Mouse (Mus musculus) liver, embryonic 14.5 days (tissue): ENCODE measurements at regions not wholly inside any gene's neighbourhood (a gene's known extent, or its start where the extent isn't known, plus 50 kb on each side); places are given as distances from the start of the nearest gene placed in this dataset.

Source experiments
- ATAC-seq: fragments of 200-750 bp; cut with Nextera tagmentation; 2 replicates; pipeline ENCODE4 v1.8.0; 2017; ENCODE audit warnings: moderate number of reproducible peaks, mild to moderate bottlenecking, moderate library complexity; ENCODE audit not compliant: insufficient read depth
- DNase-seq, 3 experiments: peaks; one replicate each; pipeline ENCODE4 v3.0.0-alpha.2; 2012 to 2013; ENCODE audit warnings: low read depth in 3 of 3, low spot score in 3 of 3
- H3K27ac ChIP-seq: fragments of 300-500 bp; sonication (generic); 2 replicates; pipeline ENCODE4 v1.5.1; 2014; ENCODE audit warnings: moderate library complexity, mild to moderate bottlenecking, control low read depth, inconsistent platforms
- H3K27me3 ChIP-seq: fragments of 300-500 bp; sonication (generic); 2 replicates; pipeline ENCODE4 v1.6.1; 2014; ENCODE audit warnings: mild to moderate bottlenecking, low read length, moderate library complexity; ENCODE audit not compliant: control insufficient read depth, insufficient read depth
- H3K36me3 ChIP-seq: fragments of 300-500 bp; sonication (generic); replicated peaks from 2 replicates; pipeline ENCODE4 v1.6.1; 2014; ENCODE audit warnings: low read depth; ENCODE audit not compliant: control insufficient read depth, insufficient read depth
- H3K4me1 ChIP-seq, 2 experiments: fragments of 200-500 bp in 1 of 2; fragments of 300-500 bp in 1 of 2; sonication (generic) in 1 of 2; replicated peaks; 2 replicates each; pipeline ENCODE4 v1.6.1; 2012 to 2014; ENCODE audit warnings: antibody characterized with exemption in 1 of 2, inconsistent platforms in 1 of 2, low read length in 1 of 2; ENCODE audit not compliant: control insufficient read depth in 2 of 2, insufficient read depth in 2 of 2
- H3K4me2 ChIP-seq: fragments of 300-500 bp; sonication (generic); 2 replicates; pipeline ENCODE4 v1.6.1; 2014; ENCODE audit warnings: low read depth, mild to moderate bottlenecking, control low read depth, moderate library complexity
- H3K4me3 ChIP-seq, 2 experiments: fragments of 200-500 bp in 1 of 2; fragments of 300-500 bp in 1 of 2; sonication (generic) in 1 of 2; 2 replicates each; pipeline ENCODE4 v1.5.1; 2012 to 2014; ENCODE audit warnings: low read depth in 2 of 2, low read length in 2 of 2, mild to moderate bottlenecking in 2 of 2, control low read depth in 1 of 2, inconsistent platforms in 1 of 2, moderate library complexity in 1 of 2; ENCODE audit not compliant: insufficient read depth in 1 of 2
- H3K9ac ChIP-seq: fragments of 300-500 bp; sonication (generic); replicated peaks from 2 replicates; pipeline ENCODE4 v1.6.1; 2014; ENCODE audit warnings: mild to moderate bottlenecking, control low read depth, moderate library complexity
- H3K9me3 ChIP-seq: fragments of 300-500 bp; sonication (generic); 2 replicates; pipeline ENCODE4 v1.6.1; 2016; ENCODE audit warnings: low read length, mixed read lengths; ENCODE audit not compliant: control insufficient read depth
- CTCF ChIP-seq: IDR thresholded peaks from 2 replicates; pipeline ENCODE4 v1.5.1; 2016; ENCODE audit warnings: antibody characterized with exemption, low read depth, control low read depth
- EP300 ChIP-seq: IDR thresholded peaks from 2 replicates; pipeline ENCODE4 v1.6.1; 2016; ENCODE audit warnings: antibody characterized with exemption, low read depth
- WGBS: fragments of 180-500 bp; shearing (Covaris S2); extraction: QIAGEN DNeasy Blood & Tissue Kit; methylation state at CpG from one replicate; pipeline ENCODE4 v1.1.7; 2014; ENCODE audit not compliant: insufficient replicate concordance; 5-methylcytosine and 5-hydroxymethylcytosine counted together

DNA sequence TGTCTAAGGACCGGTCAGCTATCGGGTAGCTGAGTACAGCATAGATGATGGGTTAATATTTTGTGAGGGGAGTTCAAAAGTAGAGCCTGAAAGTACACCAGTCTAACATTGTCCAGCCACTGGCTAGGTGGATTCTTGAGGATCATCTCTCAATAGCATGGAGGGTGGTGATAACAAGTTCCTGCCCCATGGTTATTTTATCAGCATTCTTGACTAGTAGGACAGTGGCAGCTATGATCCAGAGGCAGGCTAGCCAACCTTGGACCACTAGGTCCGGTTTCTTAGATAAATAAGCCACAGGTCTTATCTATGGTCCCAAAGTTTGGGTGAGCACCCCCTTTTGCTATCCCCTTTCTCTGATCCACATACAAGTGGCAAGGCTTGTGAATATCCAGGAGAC, 62.0 kb upstream of the Wdr75 start:
- no peak overlapping the region for H3K4me3 ChIP-seq
- no peaks in the 10 kb centered on the region for H3K36me3 ChIP-seq
- no peak overlapping the region for H3K4me2 ChIP-seq
- peaks cover 0 to 3% of the 10 kb centered on the region in 2 experiments; a peak in 2 of 4 replicates for H3K4me1 ChIP-seq
- H3K27ac ChIP-seq: no peak overlapping the region
- H3K27me3 ChIP-seq: no peaks in the 10 kb centered on the region
- TF ChIP-seq EP300: no peak
- TF ChIP-seq CTCF: no peak
- WGBS: 65% methylated on average over 3 of the region's 3 CpGs
- ATAC-seq (peak; percentile 53; the same call in 1 of the 2 replicates), DNase-seq (no peak)
- H3K9me3 ChIP-seq: no peaks in the 10 kb centered on the region
- no peak overlapping the region for H3K9ac ChIP-seq

DNA sequence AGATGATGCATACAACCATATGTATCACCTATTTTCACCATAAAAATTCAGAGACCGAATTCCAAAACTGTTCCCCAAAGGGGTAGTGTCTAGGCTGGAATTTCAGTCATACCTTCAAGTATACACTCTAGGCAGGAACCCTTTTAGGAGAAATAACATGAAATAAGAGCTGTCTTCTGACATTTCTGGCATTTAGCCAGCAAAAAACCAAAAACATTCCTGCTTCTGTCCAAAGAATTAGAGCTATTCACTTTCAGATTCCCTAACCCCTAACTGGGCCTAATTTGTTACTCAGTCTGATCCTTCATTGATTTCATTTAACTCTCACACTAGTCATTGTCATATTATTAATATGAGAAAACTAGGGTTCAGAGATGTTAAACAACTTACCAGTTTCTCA, 49.8 kb upstream of the Wdr75 start:
- ATAC-seq: no peak

More for the DNA sequence above, 49.8 kb upstream of the Wdr75 start:
- 37% methylated on average over 1 of the region's 1 CpGs for WGBS
- no peaks in the 10 kb centered on the region for H3K4me1 ChIP-seq
- no peaks in the 10 kb centered on the region for H3K9me3 ChIP-seq
- DNase-seq: no peak
- no peaks in the 10 kb centered on the region for H3K36me3 ChIP-seq
- no peak overlapping the region for H3K9ac ChIP-seq
- TF ChIP-seq EP300: no peak
- H3K27me3 ChIP-seq: no peaks in the 10 kb centered on the region
- H3K4me2 ChIP-seq: no peak overlapping the region
- H3K27ac ChIP-seq: no peak overlapping the region
- H3K4me3 ChIP-seq: no peak overlapping the region
